Mouse (Mus musculus): ENCODE results near the gene Iqcd. TPM values are rescaled to one million over a fixed set of nuclear protein-coding genes. Genes with fewer than 3 reads are reported as not detected.

The Iqcd gene
- polyA plus RNA-seq, 2 experiments = 0.12 to 1.4 TPM

DNA sequence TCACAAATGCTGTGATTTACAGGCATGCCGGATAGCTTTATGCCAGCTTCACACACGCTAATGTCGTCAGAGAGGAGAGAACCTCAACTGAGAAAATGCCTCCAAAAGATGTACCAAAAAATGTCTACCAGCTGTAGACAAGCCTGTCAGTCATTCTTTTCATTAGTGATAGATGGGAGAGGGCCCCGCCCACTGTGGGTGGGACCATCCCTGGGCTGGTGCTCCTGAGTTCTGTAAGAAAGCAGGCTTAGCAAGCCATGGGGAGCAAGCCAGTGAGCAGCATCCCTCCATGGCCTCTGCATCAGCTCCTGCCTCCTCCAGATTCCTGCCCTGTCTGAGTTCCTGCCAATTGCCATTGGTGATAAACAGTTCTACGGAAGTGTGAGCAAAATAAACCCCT, 46.8 kb downstream of the Iqcd start:
- Histone ChIP-seq H3K4me2 (replicated peaks; ENCODE audit: low read depth, low read length, severe bottlenecking) (no peak overlapping the region), H3K27ac (replicated peaks; ENCODE audit: low read depth, low read length) (no peak overlapping the region), H3K4me3 (replicated peaks; ENCODE audit: low read length) (no peak overlapping the region), H3K4me1 (ENCODE audit: control insufficient read depth, insufficient read depth, low read length) (no peaks in the 10 kb centered on the region), H3K9me3 (ENCODE audit: control insufficient read depth, low read length) (peaks cover 6% of the 10 kb centered on the region; the same call in 1 of the 2 replicates), H3K27me3 (ENCODE audit: control insufficient read depth, insufficient read depth, low read length) (peaks cover 1% of the 10 kb centered on the region; the same call in 1 of the 2 replicates), H3K36me3 (ENCODE audit: control insufficient read depth, insufficient read depth, low read length) (no peaks in the 10 kb centered on the region), H3K9ac (ENCODE audit: low read depth, low read length, severe bottlenecking) (no peak overlapping the region)
- 71% methylated on average over 5 of the region's 5 CpGs for WGBS
- ATAC-seq (ENCODE audit: low FRiP score, low read depth) (no peak), DNase-seq (ENCODE audit: low spot score) (no peak)
- no peak for TF ChIP-seq POLR2A (IDR thresholded peaks at IDR 0.05; ENCODE audit: borderline replicate concordance, extremely low read depth, insufficient read depth, insufficient read length)

- DNase-seq (ENCODE audit: low spot score) (no peak), ATAC-seq (ENCODE audit: low FRiP score, low read depth) (no peak)
- Histone ChIP-seq H3K27ac (replicated peaks; ENCODE audit: low read depth, low read length) (no peak overlapping the region), H3K36me3 (ENCODE audit: control insufficient read depth, insufficient read depth, low read length) (no peaks in the 10 kb centered on the region), H3K4me3 (replicated peaks; ENCODE audit: low read length) (no peak overlapping the region), H3K4me2 (replicated peaks; ENCODE audit: low read depth, low read length, severe bottlenecking) (no peak overlapping the region), H3K9ac (ENCODE audit: low read depth, low read length, severe bottlenecking) (no peak overlapping the region), H3K9me3 (ENCODE audit: control insufficient read depth, low read length) (no peaks in the 10 kb centered on the region), H3K4me1 (ENCODE audit: control insufficient read depth, insufficient read depth, low read length) (no peaks in the 10 kb centered on the region), H3K27me3 (ENCODE audit: control insufficient read depth, insufficient read depth, low read length) (no peaks in the 10 kb centered on the region)
- 89% methylated on average over 7 of the region's 7 CpGs for WGBS
- no peak for TF ChIP-seq POLR2A (IDR thresholded peaks at IDR 0.05; ENCODE audit: borderline replicate concordance, extremely low read depth, insufficient read depth, insufficient read length)
These were observed 51.3 kb downstream of the Iqcd start for GRCm38 (mm10) chr5:120640094-120640493.

DNA sequence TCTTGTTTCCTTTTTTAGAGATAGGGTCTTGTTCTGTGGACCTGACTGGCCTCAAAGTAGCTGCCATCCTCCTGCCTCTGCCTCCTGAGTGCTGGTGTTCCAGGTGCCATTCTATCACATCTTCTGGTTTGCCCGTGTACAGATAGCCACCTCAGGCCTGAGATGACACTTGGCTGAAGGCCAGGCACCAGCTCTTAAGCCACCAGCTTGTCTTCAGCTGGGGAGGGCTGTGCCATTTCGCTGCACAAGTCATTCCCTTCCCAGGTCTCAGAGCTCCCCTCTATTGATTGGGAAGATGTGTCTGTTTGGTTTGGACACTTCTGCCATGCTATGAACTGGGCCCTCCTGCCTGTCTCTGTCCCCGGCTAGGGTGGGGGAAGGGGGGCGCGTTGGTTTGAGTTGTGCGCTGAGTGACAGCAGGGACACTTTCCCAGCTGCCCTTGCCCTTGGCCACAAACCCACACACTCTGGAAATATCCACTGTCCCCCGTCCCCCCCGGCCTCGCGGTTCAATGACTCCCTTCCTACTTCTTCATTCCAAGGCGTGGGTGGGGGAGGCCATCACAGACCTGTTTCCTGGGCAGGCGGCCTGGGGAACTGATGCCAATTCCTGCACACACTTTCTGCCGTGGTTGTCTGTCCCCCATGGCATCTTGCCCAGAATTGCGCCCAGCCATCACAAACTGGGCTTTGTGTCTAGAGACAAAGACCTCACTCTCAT, 54.7 kb downstream of the Iqcd start:
- Histone ChIP-seq H3K4me2 (replicated peaks; ENCODE audit: low read depth, low read length, severe bottlenecking) (no peak overlapping the region), H3K9me3 (ENCODE audit: control insufficient read depth, low read length) (no peaks in the 10 kb centered on the region), H3K4me3 (replicated peaks; ENCODE audit: low read length) (no peak overlapping the region), H3K27ac (replicated peaks; ENCODE audit: low read depth, low read length) (no peak overlapping the region), H3K36me3 (ENCODE audit: control insufficient read depth, insufficient read depth, low read length) (no peaks in the 10 kb centered on the region), H3K27me3 (ENCODE audit: control insufficient read depth, insufficient read depth, low read length) (peaks cover 14% of the 10 kb centered on the region), H3K4me1 (ENCODE audit: control insufficient read depth, insufficient read depth, low read length) (peaks cover under 1% of the 10 kb centered on the region; the same call in 1 of the 2 replicates), H3K9ac (ENCODE audit: low read depth, low read length, severe bottlenecking) (no peak overlapping the region)
- ATAC-seq (ENCODE audit: low FRiP score, low read depth) (no peak), DNase-seq (ENCODE audit: low spot score) (no peak)
- 68% methylated on average over 14 of the region's 14 CpGs for WGBS
- TF ChIP-seq POLR2A (IDR thresholded peaks at IDR 0.05; ENCODE audit: borderline replicate concordance, extremely low read depth, insufficient read depth, insufficient read length) = no peak

GRCm38 (mm10) chr5:120644227-120644626, 55.4 kb downstream of the Iqcd start:
- 73% methylated on average over 3 of the region's 3 CpGs for WGBS
- TF ChIP-seq POLR2A (IDR thresholded peaks at IDR 0.05; ENCODE audit: borderline replicate concordance, extremely low read depth, insufficient read depth, insufficient read length) = no peak
- DNase-seq (ENCODE audit: low spot score) = no peak

DNA sequence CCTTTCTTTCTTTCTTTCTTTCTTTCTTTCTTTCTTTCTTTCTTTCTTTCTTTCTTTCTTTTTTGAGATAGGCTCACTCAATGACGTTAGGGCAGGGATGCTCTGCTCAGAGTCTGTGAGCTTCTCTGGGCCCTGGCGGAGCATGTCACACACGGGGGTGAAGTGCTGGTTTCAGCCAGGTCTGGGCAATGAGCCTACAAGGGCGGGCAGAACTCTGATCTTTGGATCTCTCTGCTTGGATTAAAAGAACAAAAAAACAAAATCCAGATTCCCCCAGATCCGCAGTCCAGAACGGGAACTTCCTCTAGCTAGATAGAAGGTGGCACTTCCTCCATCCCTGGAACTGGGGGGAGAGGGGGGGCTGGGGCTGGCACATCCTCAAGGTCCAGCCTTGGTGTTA, 57.0 kb downstream of the Iqcd start:
- H3K9me3 ChIP-seq (ENCODE audit: control insufficient read depth, low read length) = no peaks in the 10 kb centered on the region
- H3K27ac ChIP-seq (replicated peaks; ENCODE audit: low read depth, low read length) = no peak overlapping the region
- no peak for TF ChIP-seq POLR2A (IDR thresholded peaks at IDR 0.05; ENCODE audit: borderline replicate concordance, extremely low read depth, insufficient read depth, insufficient read length)
- peaks cover 3% of the 10 kb centered on the region; the same call in 1 of the 2 replicates for H3K4me1 ChIP-seq (ENCODE audit: control insufficient read depth, insufficient read depth, low read length)
- H3K4me3 ChIP-seq (replicated peaks; ENCODE audit: low read length) = no peak overlapping the region
- 52% methylated on average over 6 of the region's 6 CpGs for WGBS
- no peak overlapping the region for H3K9ac ChIP-seq (ENCODE audit: low read depth, low read length, severe bottlenecking)
- DNase-seq (ENCODE audit: low spot score) (no peak), ATAC-seq (ENCODE audit: low FRiP score, low read depth) (no peak)
- peaks cover 36% of the 10 kb centered on the region for H3K27me3 ChIP-seq (ENCODE audit: control insufficient read depth, insufficient read depth, low read length)
- H3K4me2 ChIP-seq (replicated peaks; ENCODE audit: low read depth, low read length, severe bottlenecking) = no peak overlapping the region
- H3K36me3 ChIP-seq (ENCODE audit: control insufficient read depth, insufficient read depth, low read length) = no peaks in the 10 kb centered on the region

More at GRCm38 (mm10) chr5:120644227-120644626, 55.4 kb downstream of the Iqcd start:
- no peak overlapping the region for H3K27ac ChIP-seq (replicated peaks; ENCODE audit: low read depth, low read length)
- ATAC-seq (ENCODE audit: low FRiP score, low read depth) = no peak
- H3K9ac ChIP-seq (ENCODE audit: low read depth, low read length, severe bottlenecking) = no peak overlapping the region
- H3K4me1 ChIP-seq (ENCODE audit: control insufficient read depth, insufficient read depth, low read length) = peaks cover 3% of the 10 kb centered on the region; the same call in 1 of the 2 replicates
- no peaks in the 10 kb centered on the region for H3K9me3 ChIP-seq (ENCODE audit: control insufficient read depth, low read length)
- no peaks in the 10 kb centered on the region for H3K36me3 ChIP-seq (ENCODE audit: control insufficient read depth, insufficient read depth, low read length)
- H3K27me3 ChIP-seq (ENCODE audit: control insufficient read depth, insufficient read depth, low read length) = peaks cover 21% of the 10 kb centered on the region
- no peak overlapping the region for H3K4me2 ChIP-seq (replicated peaks; ENCODE audit: low read depth, low read length, severe bottlenecking)
- H3K4me3 ChIP-seq (replicated peaks; ENCODE audit: low read length) = no peak overlapping the region

All from limb, embryonic 14.5 days (tissue).